Mouse (Mus musculus) ES-CJ7 (cell line): ENCODE data around the gene Hspb8.
A peak's percentile ranks its signal among the peaks of the same experiment; 100 is the strongest.

ENCODE experiments used
- DNase-seq: peaks from one replicate; pipeline ENCODE4 v3.0.0; 2011; ENCODE audit warnings: low read depth, low spot score

Hspb8 gene

GRCm38 (mm10) chr5:116422699-116423201, at the start of gene Hspb8:
Gene Hspb8 (minus strand): TSS chr5:116422864.
- peak; percentile 68 for DNase-seq

- DNase-seq, result no peak
Observed at GRCm38 (mm10) chr5:116461354-116462042, 38.8 kb upstream of the Hspb8 start.

GRCm38 (mm10) chr5:116459970-116460369, 37.3 kb upstream of the Hspb8 start:
- no peak for DNase-seq

GRCm38 (mm10) chr5:116457791-116458190, 35.1 kb upstream of the Hspb8 start:
- DNase-seq, result peak; percentile 52

- DNase-seq, result peak; percentile 78
Observed at GRCm38 (mm10) chr5:116456796-116457515, 34.3 kb upstream of the Hspb8 start.

GRCm38 (mm10) chr5:116453401-116453851, 30.8 kb upstream of the Hspb8 start:
- peak; percentile 90 for DNase-seq

GRCm38 (mm10) chr5:116450901-116451300, 28.2 kb upstream of the Hspb8 start:
- no peak for DNase-seq

- DNase-seq, result no peak
Observed at GRCm38 (mm10) chr5:116449522-116450225, 27.0 kb upstream of the Hspb8 start.

GRCm38 (mm10) chr5:116448409-116449191, 25.9 kb upstream of the Hspb8 start:
- DNase-seq, result no peak

GRCm38 (mm10) chr5:116447821-116448350, 25.2 kb upstream of the Hspb8 start:
- peak; percentile 66 for DNase-seq

GRCm38 (mm10) chr5:116446552-116446951, 23.9 kb upstream of the Hspb8 start:
- DNase-seq, result peak; percentile 66

- DNase-seq, result no peak
Observed at GRCm38 (mm10) chr5:116445634-116446367, 23.1 kb upstream of the Hspb8 start.

- peak; percentile 79 for DNase-seq
Observed at GRCm38 (mm10) chr5:116444517-116444916, 21.9 kb upstream of the Hspb8 start.

- DNase-seq, result no peak
Observed at GRCm38 (mm10) chr5:116443459-116443940, 20.8 kb upstream of the Hspb8 start.

GRCm38 (mm10) chr5:116442697-116443458, 20.2 kb upstream of the Hspb8 start:
- no peak for DNase-seq

GRCm38 (mm10) chr5:116440251-116440650, 17.6 kb upstream of the Hspb8 start:
- peak; percentile 59 for DNase-seq

- peak; percentile 94 for DNase-seq
Observed at GRCm38 (mm10) chr5:116438328-116438727, 15.7 kb upstream of the Hspb8 start.

GRCm38 (mm10) chr5:116436117-116436516, 13.5 kb upstream of the Hspb8 start:
- DNase-seq, result no peak
